Mouse (Mus musculus): ENCODE results near the gene Klhl6.
"Not testable (repeated sequence)": the region's sequence is repeated elsewhere in the genome, so short reads cannot be mapped to it uniquely, and the experiment has no call there.

Gene Klhl6

GRCm38 (mm10) chr16:19982537-19983257 is at the start of gene Klhl6:
TSS of gene Klhl6 (minus strand) at chr16:19983037.
- DNase-seq (ENCODE audit: low spot score in 2 of 2), result peak; percentile 45 to 71

- DNase-seq (ENCODE audit: low spot score in 2 of 2), result not testable (repeated sequence)
Observed at GRCm38 (mm10) chr16:20027241-20027640, 44.4 kb upstream of the Klhl6 start.

GRCm38 (mm10) chr16:20022821-20023220 is 40.0 kb upstream of the Klhl6 start:
- no peak for DNase-seq (ENCODE audit: low spot score in 2 of 2)

GRCm38 (mm10) chr16:20021848-20022247 is 39.0 kb upstream of the Klhl6 start:
- no peak for DNase-seq (ENCODE audit: low spot score in 2 of 2)

- DNase-seq (ENCODE audit: low spot score in 2 of 2), result no peak
Observed at GRCm38 (mm10) chr16:20012647-20013046, 29.8 kb upstream of the Klhl6 start.

GRCm38 (mm10) chr16:20006066-20006465 is 23.2 kb upstream of the Klhl6 start:
- no peak for DNase-seq (ENCODE audit: low spot score in 2 of 2)

GRCm38 (mm10) chr16:20000286-20000685 is 17.4 kb upstream of the Klhl6 start:
- not testable (repeated sequence) for DNase-seq (ENCODE audit: low spot score in 2 of 2)

GRCm38 (mm10) chr16:19997616-19998015 is 14.8 kb upstream of the Klhl6 start:
- no peak for DNase-seq (ENCODE audit: low spot score in 2 of 2)

GRCm38 (mm10) chr16:19996913-19997312 is 14.1 kb upstream of the Klhl6 start:
- DNase-seq (ENCODE audit: low spot score in 2 of 2), result not testable (repeated sequence)

- no peak for DNase-seq (ENCODE audit: low spot score in 2 of 2)
Observed at GRCm38 (mm10) chr16:19995818-19996217, 13.0 kb upstream of the Klhl6 start.

- no peak for DNase-seq (ENCODE audit: low spot score in 2 of 2)
Observed at GRCm38 (mm10) chr16:19993278-19993677, 10.4 kb upstream of the Klhl6 start.

GRCm38 (mm10) chr16:19990536-19990935 is 7.7 kb upstream of the Klhl6 start:
- no peak for DNase-seq (ENCODE audit: low spot score in 2 of 2)

GRCm38 (mm10) chr16:19987589-19987988 is 4.8 kb upstream of the Klhl6 start:
- DNase-seq (ENCODE audit: low spot score in 2 of 2), result no peak

GRCm38 (mm10) chr16:19984884-19985643 is 2.2 kb upstream of the Klhl6 start:
- no peak for DNase-seq (ENCODE audit: low spot score in 2 of 2)

- DNase-seq (ENCODE audit: low spot score in 2 of 2), result no peak
Observed at GRCm38 (mm10) chr16:19983559-19983958, 722 bp upstream of the Klhl6 start.

GRCm38 (mm10) chr16:19981684-19982083 is 1.2 kb downstream of the Klhl6 start:
- DNase-seq (ENCODE audit: low spot score in 2 of 2), result no peak

GRCm38 (mm10) chr16:19981006-19981405 is 1.8 kb downstream of the Klhl6 start:
- DNase-seq (ENCODE audit: low spot score in 2 of 2), result no peak

- no peak for DNase-seq (ENCODE audit: low spot score in 2 of 2)
Observed at GRCm38 (mm10) chr16:19979755-19980154, 3.1 kb downstream of the Klhl6 start.

- DNase-seq (ENCODE audit: low spot score in 2 of 2), result peak in 1 of 2 experiments; percentile 44
Observed at GRCm38 (mm10) chr16:19977282-19977681, 5.6 kb downstream of the Klhl6 start.

GRCm38 (mm10) chr16:19976825-19977224 is 6.0 kb downstream of the Klhl6 start:
- DNase-seq (ENCODE audit: low spot score in 2 of 2), result no peak

GRCm38 (mm10) chr16:19975432-19975831 is 7.4 kb downstream of the Klhl6 start:
- DNase-seq (ENCODE audit: low spot score in 2 of 2), result no peak

GRCm38 (mm10) chr16:19973480-19973879 is 9.4 kb downstream of the Klhl6 start:
- DNase-seq (ENCODE audit: low spot score in 2 of 2), result no peak

GRCm38 (mm10) chr16:19972736-19973350 is 10.0 kb downstream of the Klhl6 start:
- no peak for DNase-seq (ENCODE audit: low spot score in 2 of 2)
